Mouse (Mus musculus) ES-Bruce4 (cell line): ENCODE results near the gene Armcx1.

Experiments
- CTCF ChIP-seq: IDR thresholded peaks from one replicate; pipeline ENCODE4 v1.8.1; 2011; ENCODE audit warnings: low read depth, low read length
- EP300 ChIP-seq: IDR thresholded peaks from 2 replicates; pipeline ENCODE4 v1.6.1; 2011; ENCODE audit warnings: low read depth, low read length; ENCODE audit not compliant: insufficient read depth
- POLR2A ChIP-seq: IDR thresholded peaks from one replicate; pipeline ENCODE4 v1.8.1; 2011; ENCODE audit warnings: low read length; ENCODE audit not compliant: insufficient read depth

GRCm38 (mm10) chrX:134691540-134691935 is 26.2 kb upstream of the Armcx1 start:
- no peak for TF ChIP-seq POLR2A
- no peak for TF ChIP-seq CTCF
- TF ChIP-seq EP300, result no peak
